Mouse (Mus musculus): Measurements from ENCODE around the gene Bcl2l14. TPM values are rescaled to one million over a fixed set of nuclear protein-coding genes. Genes with fewer than 3 reads are reported as not detected.

Bcl2l14 gene
- total RNA-seq, 2 experiments from 2014 or later = not detected

DNA sequence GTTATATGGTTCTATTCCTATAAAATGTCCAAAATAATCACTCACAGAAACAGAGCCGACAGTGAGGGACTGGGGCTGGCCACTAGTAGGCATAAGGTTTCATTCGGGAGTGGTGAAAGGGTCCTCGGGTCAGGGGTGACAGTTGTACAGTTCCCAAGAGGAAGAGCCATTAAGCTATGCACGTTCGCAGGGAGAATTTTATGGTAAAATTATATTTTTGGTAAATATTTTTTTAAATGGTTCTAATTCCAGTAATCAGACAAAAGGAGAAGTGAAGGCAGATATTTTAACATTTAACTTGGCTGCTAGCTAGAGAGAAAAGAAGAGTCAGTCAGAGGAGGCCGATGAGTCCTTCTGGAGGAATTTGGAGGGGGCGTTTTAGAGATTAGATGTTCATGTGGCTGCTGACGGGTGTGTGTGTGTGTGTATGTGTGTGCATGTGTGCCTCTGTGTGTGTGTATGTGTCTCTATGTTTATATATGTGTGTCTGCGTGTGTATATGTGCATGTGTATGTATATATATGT lies 38.8 kb downstream of the Bcl2l14 start:
- DNase-seq (ENCODE audit: extremely low spot score in 1 of 2, low spot score in 2 of 2) = no peak
- intact Hi-C loops (cut with DNase I) = no loop called here

- intact Hi-C loops (cut with DNase I) = no loop called here
- DNase-seq (ENCODE audit: extremely low spot score in 1 of 2, low spot score in 2 of 2) = no peak
Observed at GRCm38 (mm10) chr6:134436955-134437354, 40.8 kb downstream of the Bcl2l14 start.

GRCm38 (mm10) chr6:134439401-134440021 lies 43.4 kb downstream of the Bcl2l14 start:
- intact Hi-C loops (cut with DNase I) = no loop called here
- DNase-seq (ENCODE audit: extremely low spot score in 1 of 2, low spot score in 2 of 2) = peak; percentile 33 to 53

DNA sequence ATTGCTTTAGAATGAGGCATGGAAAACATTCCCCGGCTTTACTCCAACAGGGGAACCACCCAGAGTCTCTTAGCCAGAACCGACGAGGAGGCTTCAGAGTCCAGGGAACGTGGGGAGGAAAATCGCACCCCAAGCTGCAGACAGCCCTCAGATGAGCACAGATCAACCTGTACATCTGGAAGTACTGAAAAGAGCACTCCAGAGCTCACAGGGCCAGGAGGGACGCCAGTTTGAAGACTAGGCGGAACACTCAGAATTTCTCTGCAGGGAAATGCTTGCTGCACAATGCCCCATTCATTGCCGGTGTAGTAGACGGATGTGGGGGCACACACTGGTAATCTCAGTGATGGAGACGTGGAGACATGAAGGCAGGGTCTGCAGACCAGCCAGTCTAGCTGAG lies 43.9 kb downstream of the Bcl2l14 start:
- intact Hi-C loops (cut with DNase I) = no loop called here
- DNase-seq (ENCODE audit: extremely low spot score in 1 of 2, low spot score in 2 of 2) = no peak

DNA sequence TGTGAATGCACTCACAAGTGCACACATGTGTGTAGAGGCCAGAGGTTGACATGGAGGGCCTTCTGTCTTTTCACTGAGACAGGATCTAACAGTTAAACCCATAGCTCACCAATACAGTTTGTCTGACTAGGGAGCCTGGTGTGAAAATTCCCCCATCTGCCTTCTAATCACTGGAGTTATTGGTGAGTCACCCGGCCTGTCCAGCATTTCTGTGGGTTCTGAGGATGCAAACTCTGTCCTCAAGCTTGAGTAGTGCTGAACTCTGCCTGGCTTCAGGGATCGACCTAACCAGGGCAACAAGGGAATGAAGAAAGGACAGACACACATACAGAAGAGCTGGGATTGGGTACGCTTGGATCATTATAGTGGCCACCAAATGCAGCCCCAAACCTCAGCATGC lies 45.6 kb downstream of the Bcl2l14 start:
- DNase-seq (ENCODE audit: extremely low spot score in 1 of 2, low spot score in 2 of 2) = no peak
- intact Hi-C loops (cut with DNase I) = no loop called here

DNA sequence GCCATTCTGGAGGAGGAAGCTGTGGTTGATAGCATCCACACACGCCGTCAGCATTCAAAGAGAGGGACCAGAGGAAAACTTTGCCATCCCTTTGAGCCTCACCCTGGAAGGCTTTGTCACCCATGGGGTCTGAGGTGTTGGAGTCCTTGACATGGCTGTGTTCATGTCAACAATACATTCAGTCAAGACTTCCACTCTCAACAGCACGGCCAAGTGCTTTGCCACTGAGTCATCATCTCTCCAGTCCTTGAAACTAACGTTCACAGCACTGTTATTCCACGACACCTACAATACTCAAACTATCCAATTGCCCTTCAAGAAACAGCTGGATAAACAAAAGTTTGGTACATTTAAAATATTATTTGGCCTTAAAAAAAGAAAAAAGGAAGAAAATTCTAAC lies 46.1 kb downstream of the Bcl2l14 start:
- no peak for DNase-seq (ENCODE audit: extremely low spot score in 1 of 2, low spot score in 2 of 2)
- intact Hi-C loops (cut with DNase I) = no loop called here

- DNase-seq (ENCODE audit: extremely low spot score in 1 of 2, low spot score in 2 of 2) = no peak
- intact Hi-C loops (cut with DNase I) = no loop called here
Observed at GRCm38 (mm10) chr6:134443198-134443904, 47.2 kb downstream of the Bcl2l14 start.

- no peak for DNase-seq (ENCODE audit: extremely low spot score in 1 of 2, low spot score in 2 of 2)
- intact Hi-C loops (cut with DNase I) = no loop called here
Observed at GRCm38 (mm10) chr6:134443925-134444324, 47.8 kb downstream of the Bcl2l14 start.

DNA sequence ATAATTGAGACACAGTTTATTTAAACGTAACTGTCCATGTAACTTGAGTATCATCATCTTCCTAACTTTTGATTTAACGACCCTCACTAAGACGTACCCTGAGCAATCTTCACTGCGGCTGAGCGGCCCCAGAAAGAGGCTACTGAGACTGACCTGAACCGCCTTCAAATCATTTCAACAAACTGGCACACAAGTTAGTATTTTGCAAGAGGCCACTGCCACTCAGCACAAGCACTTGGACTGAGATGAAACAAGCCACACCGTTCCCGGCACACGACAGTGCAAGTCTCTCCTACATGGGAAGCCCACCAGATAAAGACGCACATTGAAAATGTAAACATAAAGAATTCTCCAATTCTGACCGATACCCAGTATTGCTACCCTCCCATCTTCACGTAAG lies 52.3 kb downstream of the Bcl2l14 start:
- intact Hi-C loops (cut with DNase I) = no loop called here
- DNase-seq (ENCODE audit: extremely low spot score in 1 of 2, low spot score in 2 of 2) = no peak

DNA sequence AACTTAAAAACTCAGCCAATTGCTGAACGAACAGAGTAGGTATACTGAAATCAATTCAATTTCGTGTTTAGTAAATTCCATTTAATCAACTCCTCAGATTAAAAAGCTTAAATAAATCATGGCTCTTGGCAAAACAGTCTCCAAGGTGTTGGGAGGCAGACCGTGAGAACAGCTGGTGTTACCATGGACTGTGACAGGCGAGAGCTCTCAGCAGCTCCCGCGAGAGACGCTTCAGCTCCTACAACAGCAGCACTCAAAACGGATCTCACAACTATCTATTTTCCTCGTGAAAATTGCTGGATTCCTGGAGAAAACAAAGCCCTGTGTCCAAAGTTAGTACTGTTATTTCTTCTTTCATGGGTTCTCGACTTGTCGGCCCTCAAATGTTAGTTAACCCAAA lies 53.8 kb downstream of the Bcl2l14 start:
- intact Hi-C loops (cut with DNase I) = no loop called here

DNA sequence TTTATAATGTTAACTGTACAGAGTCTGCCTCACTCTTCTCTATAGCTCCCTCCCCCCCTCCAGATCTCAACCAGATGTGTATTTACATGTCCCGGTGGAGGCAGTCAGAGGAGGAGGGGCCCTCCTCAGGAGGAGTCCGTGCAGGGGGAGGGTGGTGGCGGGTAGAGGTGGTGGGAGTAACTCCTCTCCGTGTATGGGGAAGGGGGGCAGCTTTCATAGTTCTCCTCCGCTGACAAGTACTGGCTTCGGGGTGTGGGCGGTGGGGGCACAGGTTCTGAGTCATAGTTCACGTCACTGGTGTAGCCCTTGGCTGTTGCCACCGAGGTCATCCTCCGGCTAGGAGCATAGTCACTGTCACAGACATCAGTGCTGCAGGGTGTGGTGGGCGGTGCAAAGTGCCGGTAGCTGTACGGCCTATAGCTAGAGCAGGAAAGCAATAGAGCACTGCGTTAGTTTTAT lies 54.6 kb downstream of the Bcl2l14 start:
- intact Hi-C loops (cut with DNase I) = no loop called here
- no peak for DNase-seq (ENCODE audit: extremely low spot score in 1 of 2, low spot score in 2 of 2)

More for the DNA sequence above, 53.8 kb downstream of the Bcl2l14 start:
- DNase-seq (ENCODE audit: extremely low spot score in 1 of 2, low spot score in 2 of 2) = no peak

DNA sequence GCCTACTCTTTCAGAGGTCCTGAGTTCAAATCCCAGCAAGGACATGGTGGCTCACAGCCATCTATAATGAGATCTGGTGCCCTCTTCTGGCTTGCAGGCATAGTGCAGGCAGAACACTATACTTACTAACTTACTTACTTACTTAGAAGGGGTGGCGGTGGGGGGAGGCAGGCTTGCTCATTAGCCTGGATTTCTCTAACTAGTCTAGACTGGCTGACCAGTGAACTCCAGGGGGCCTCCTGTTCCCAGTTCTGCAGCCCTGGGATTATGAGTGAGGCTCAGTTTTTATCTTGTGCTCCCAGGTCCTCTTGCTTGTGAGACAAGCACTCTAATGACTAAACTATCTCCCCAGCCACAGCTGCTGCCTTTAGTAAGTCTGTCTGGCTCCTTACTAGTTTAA lies 58.0 kb downstream of the Bcl2l14 start:
- DNase-seq (ENCODE audit: extremely low spot score in 1 of 2, low spot score in 2 of 2) = no peak
- intact Hi-C loops (cut with DNase I) = no loop called here

DNA sequence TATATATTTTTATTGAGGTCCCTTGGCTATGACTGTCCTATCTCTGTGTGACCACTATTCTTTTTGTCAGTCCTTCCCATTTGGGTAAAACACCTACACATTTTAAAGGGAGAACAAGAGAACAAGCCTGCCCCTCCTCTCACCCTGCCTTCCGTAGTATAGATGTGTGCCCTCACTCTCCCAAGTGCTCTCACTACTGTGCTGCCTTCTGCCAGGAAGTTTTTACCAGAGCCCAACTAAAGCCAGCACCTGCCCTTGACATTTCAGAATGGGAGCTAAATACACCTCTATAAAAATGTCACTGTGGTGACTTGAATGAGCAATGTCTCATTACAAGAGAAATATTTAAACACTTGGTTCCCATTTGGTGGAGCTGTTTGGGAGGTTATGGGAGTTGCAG lies 62.3 kb downstream of the Bcl2l14 start:
- DNase-seq (ENCODE audit: extremely low spot score in 1 of 2, low spot score in 2 of 2) = no peak
- intact Hi-C loops (cut with DNase I) = no loop called here

DNA sequence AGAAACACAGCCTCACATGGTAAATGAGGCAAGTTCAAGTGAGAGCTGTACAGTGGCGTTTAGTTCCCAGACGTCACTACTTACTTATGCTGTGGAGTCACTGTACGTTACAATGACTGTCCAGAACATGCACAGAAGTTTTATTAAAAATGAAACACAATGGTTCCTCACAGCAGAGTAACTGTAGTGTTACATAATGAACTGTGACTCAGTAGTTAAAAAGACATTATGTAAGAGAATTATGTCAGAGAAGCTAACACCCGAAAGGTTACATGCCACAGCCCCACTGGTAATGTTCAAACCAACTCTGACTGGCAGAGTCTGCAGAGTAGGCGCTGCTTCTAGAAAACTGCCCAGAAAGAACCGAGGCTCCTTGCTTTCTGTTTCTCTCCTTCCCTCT lies 65.1 kb downstream of the Bcl2l14 start:
- intact Hi-C loops (cut with DNase I) = no loop called here
- no peak for DNase-seq (ENCODE audit: extremely low spot score in 1 of 2, low spot score in 2 of 2)

DNA sequence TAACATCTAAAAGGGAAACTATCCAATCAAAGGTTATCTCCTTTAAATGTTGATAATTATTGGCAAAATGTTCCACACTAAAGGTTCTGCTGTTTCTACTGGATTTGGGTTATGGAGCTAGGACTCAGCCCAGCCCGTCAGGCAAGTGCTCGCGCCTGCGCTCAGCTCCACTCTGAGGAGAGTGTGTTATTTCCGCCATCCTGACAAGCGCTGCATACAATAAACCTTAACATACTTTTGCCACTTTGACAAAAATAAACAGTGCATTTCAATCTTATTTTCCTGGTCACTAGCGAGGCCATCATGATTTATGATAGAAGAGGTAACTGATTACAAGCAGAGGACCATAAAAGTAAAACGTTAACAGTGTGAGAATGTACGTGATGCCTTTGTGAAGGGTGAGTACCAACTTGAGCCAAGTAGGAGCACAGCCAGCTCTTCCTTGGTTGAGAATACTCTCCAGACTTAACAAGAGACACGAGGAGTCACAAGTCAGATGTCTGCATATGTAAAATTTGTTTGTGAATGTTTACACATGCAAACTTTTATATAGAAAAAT lies 70.6 kb downstream of the Bcl2l14 start:
- DNase-seq (ENCODE audit: extremely low spot score in 1 of 2, low spot score in 2 of 2) = no peak
- intact Hi-C loops (cut with DNase I) = no loop called here

GRCm38 (mm10) chr6:134469297-134469696 lies 73.2 kb downstream of the Bcl2l14 start:
- intact Hi-C loops (cut with DNase I) = no loop called here

GRCm38 (mm10) chr6:134470857-134471256 lies 74.7 kb downstream of the Bcl2l14 start:
- peak; percentile 19 to 80 for DNase-seq (ENCODE audit: extremely low spot score in 1 of 2, low spot score in 2 of 2)
- intact Hi-C loops (cut with DNase I) = no loop called here

More at GRCm38 (mm10) chr6:134469297-134469696, 73.2 kb downstream of the Bcl2l14 start:
- DNase-seq (ENCODE audit: extremely low spot score in 1 of 2, low spot score in 2 of 2) = no peak

DNA sequence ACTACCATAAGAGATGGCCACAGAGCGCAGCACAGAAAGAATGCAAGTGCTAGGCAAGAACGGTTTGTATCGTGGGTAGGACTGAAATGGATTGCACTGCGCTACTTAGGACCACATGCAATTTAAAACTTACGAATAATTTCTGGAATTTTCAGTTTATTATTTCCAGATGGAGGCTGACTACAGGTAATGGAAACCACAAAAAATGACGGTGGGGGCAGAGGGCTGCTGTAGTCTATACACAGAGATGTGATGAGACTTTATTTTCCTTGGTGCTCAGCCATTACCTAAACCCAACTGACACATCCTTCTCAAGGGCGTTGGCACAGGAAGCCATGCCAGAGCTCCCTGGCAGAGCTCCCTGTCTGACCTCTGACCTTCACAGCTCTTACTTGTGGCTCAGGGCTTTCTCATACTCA lies 77.0 kb downstream of the Bcl2l14 start:
- DNase-seq (ENCODE audit: extremely low spot score in 1 of 2, low spot score in 2 of 2) = no peak
- intact Hi-C loops (cut with DNase I) = no loop called here

DNA sequence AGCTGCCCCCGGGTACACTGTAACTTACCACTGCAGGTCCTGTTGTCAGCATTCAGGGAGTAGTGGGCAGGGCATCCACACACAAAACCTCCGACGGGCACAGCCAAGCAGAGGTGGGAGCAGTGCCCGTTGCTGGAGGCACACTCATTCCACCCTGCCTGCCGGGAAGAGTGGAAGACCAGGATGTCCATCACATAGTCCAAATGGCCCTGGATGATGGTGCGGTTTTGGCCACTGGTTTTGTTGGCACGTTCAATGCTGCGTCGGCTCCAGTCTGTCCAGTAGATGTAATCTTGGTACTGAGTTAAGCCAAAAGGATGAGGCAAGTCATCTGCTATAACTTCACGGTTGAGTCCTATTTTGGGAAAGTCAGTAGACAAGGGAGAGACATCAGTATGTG lies 83.4 kb downstream of the Bcl2l14 start:
- intact Hi-C loops (cut with DNase I) = no loop called here
- DNase-seq (ENCODE audit: extremely low spot score in 1 of 2, low spot score in 2 of 2) = no peak

GRCm38 (mm10) chr6:134486318-134486717 lies 90.2 kb downstream of the Bcl2l14 start:
- intact Hi-C loops (cut with DNase I) = no loop called here

More at GRCm38 (mm10) chr6:134486318-134486717, 90.2 kb downstream of the Bcl2l14 start:
- no peak for DNase-seq (ENCODE audit: extremely low spot score in 1 of 2, low spot score in 2 of 2)

All from left cerebral cortex, postnatal 10 days (tissue).